Mouse (Mus musculus) heart, adult 9 months (tissue): ENCODE measurements around the gene Brcc3.

Experiments used
- DNase-seq, 2 experiments: peaks; one replicate each; pipeline ENCODE4 v3.0.0; 2022; ENCODE audit warnings: low spot score in 2 of 2

Brcc3 gene

GRCm38 (mm10) chrX:75415936-75416785 is at the start of gene Brcc3, which contains the start of the genes Cmc4 and Mtcp1:
Brcc3 (plus strand) TSS chrX:75416628.
Cmc4 (minus strand) TSS chrX:75416584.
Mtcp1 (minus strand) TSS chrX:75416588.
- peak; percentile 88 to 89 for DNase-seq

- DNase-seq = peak in 1 of 2 experiments; percentile 7
These were observed 46.2 kb upstream of the Brcc3 start for GRCm38 (mm10) chrX:75370197-75370596.

- DNase-seq = peak; percentile 39 to 65
These were observed 43.6 kb upstream of the Brcc3 start for GRCm38 (mm10) chrX:75372666-75373425.

GRCm38 (mm10) chrX:75376815-75377214 is 39.6 kb upstream of the Brcc3 start:
- DNase-seq = no peak

GRCm38 (mm10) chrX:75381176-75381575 is 35.3 kb upstream of the Brcc3 start:
- no peak for DNase-seq

- DNase-seq = no peak
These were observed 34.7 kb upstream of the Brcc3 start for GRCm38 (mm10) chrX:75381699-75382098.

- DNase-seq = peak; percentile 47 to 78
These were observed 34.1 kb upstream of the Brcc3 start, which contains the start of the genes Fundc2 and F8 for GRCm38 (mm10) chrX:75382195-75382771. Fundc2 (plus strand) TSS chrX:75382399. F8 (minus strand) TSS chrX:75382615.

- DNase-seq = no peak
These were observed 17.0 kb upstream of the Brcc3 start for GRCm38 (mm10) chrX:75399471-75399870.

GRCm38 (mm10) chrX:75402668-75403067 is 13.8 kb upstream of the Brcc3 start:
- peak in 1 of 2 experiments; percentile 34 for DNase-seq

GRCm38 (mm10) chrX:75403350-75403749 is 13.1 kb upstream of the Brcc3 start:
- no peak for DNase-seq

- no peak for DNase-seq
These were observed 6.7 kb upstream of the Brcc3 start for GRCm38 (mm10) chrX:75409711-75410110.

GRCm38 (mm10) chrX:75454597-75454996 is 38.2 kb downstream of the Brcc3 start:
- no peak for DNase-seq

GRCm38 (mm10) chrX:75475182-75475644 is 58.8 kb downstream of the Brcc3 start:
- peak; percentile 8 to 36 for DNase-seq

GRCm38 (mm10) chrX:75489886-75490285 is 73.5 kb downstream of the Brcc3 start:
- DNase-seq = no peak
